Mouse (Mus musculus) kidney, adult 9 months (tissue): Measurements from ENCODE around the gene Gm20807.
"Not testable (repeated sequence)": the region's sequence is repeated elsewhere in the genome, so short reads cannot be mapped to it uniquely, and the experiment has no call there.

ENCODE experiments used
- DNase-seq: peaks from one replicate; pipeline ENCODE4 v3.0.0; 2022

Gm20807 gene

DNA sequence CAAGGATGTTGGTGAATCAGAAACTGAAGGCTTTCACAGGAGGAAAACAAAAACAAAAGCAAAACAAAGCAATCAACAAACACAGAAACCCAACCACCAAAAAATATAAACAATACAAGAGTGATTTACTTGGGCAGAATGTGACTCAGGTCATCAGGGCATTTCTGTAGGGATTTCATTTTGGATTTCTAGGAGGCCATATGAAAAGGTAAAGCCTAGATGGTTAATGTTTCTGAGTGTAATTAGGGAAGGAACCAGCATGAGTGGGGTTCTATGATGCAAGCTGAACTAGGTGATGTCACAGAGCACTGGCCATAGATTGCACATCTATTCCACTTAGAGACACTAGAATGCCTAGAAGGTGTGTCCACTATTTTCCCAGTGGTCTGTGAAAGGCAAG is at the start of gene Gm20807:
Gene Gm20807 (plus strand): TSS at position 301 of the 400 bp plus-strand sequence.
- DNase-seq = not testable (repeated sequence)
